Mouse (Mus musculus) thymus, adult 2 months (tissue): ENCODE measurements around the gene Lin54. TPM values are rescaled to one million over a fixed set of nuclear protein-coding genes. Genes with fewer than 3 reads are reported as not detected.

Experiments used
- DNase-seq: peaks from one replicate; pipeline ENCODE4 v3.0.0; 2021
- H3K27ac ChIP-seq: fragments of 200-500 bp; 2 replicates; pipeline ENCODE4 v1.5.1; 2012; ENCODE audit warnings: low read length, control low read depth; ENCODE audit not compliant: control insufficient read depth, insufficient read depth
- H3K27me3 ChIP-seq: fragments of 200-500 bp; 2 replicates; pipeline ENCODE4 v1.6.1; 2012; ENCODE audit warnings: mild to moderate bottlenecking, low read length, moderate library complexity, mixed read lengths; ENCODE audit not compliant: control insufficient read depth, insufficient read depth
- H3K36me3 ChIP-seq: fragments of 200-500 bp; 2 replicates; pipeline ENCODE4 v1.6.1; 2012; ENCODE audit warnings: mild to moderate bottlenecking, low read length, moderate library complexity; ENCODE audit not compliant: control insufficient read depth, insufficient read depth
- H3K4me1 ChIP-seq: fragments of 200-500 bp; replicated peaks from 2 replicates; pipeline ENCODE4 v1.6.1; 2012; ENCODE audit warnings: low read length; ENCODE audit not compliant: control insufficient read depth, insufficient read depth
- H3K4me3 ChIP-seq: fragments of 200-500 bp; 2 replicates; pipeline ENCODE4 v1.5.1; 2012; ENCODE audit warnings: mild to moderate bottlenecking, low read length, control low read depth, moderate library complexity; ENCODE audit not compliant: control insufficient read depth, insufficient read depth
- CTCF ChIP-seq: fragments of 200-500 bp; IDR thresholded peaks from 2 replicates; pipeline ENCODE4 v1.5.1; 2012; ENCODE audit warnings: mild to moderate bottlenecking, control low read depth, low read length, moderate library complexity, borderline replicate concordance; ENCODE audit not compliant: control insufficient read depth, poor library complexity, insufficient read depth; ENCODE audit errors: extremely low read depth
- POLR2A ChIP-seq: fragments of 200-500 bp; IDR thresholded peaks from 2 replicates; pipeline ENCODE4 v1.6.1; 2012; ENCODE audit warnings: mild to moderate bottlenecking, low read length, control low read depth, moderate library complexity; ENCODE audit not compliant: control insufficient read depth, poor library complexity, insufficient read depth; ENCODE audit errors: extremely low read depth
- WGBS: fragments of 180-500 bp; shearing (Covaris S2); methylation state at CpG from one replicate; pipeline ENCODE4 v1.1.7; 2018; 5-methylcytosine and 5-hydroxymethylcytosine counted together
- polyA plus RNA-seq: library from polyadenylated mRNA; depleted of rRNA; stranded (reverse); fragments of >200 nt; gene quantifications from 2 replicates; pipeline ENCODE4 v1.2.3, GENCODE M21; 2012

Lin54 gene
- polyA plus RNA-seq, 1 experiment = 12.7 TPM

GRCm38 (mm10) chr5:100498436-100499180 lies 1.8 kb downstream of the Lin54 start:
- WGBS = under 1% methylated on average over 46 of the region's 46 CpGs
- Histone ChIP-seq H3K27me3 (no peaks in the 10 kb centered on the region), H3K4me1 (peaks cover 6% of the 10 kb centered on the region), H3K36me3 (no peaks in the 10 kb centered on the region), H3K27ac (peak overlapping the region; percentile 25; the same call in 1 of the 2 replicates), H3K4me3 (peak overlapping the region; percentile 79)
- no peak for TF ChIP-seq POLR2A
- peak; percentile 23; the same call in 1 of the 2 replicates for TF ChIP-seq CTCF
- DNase-seq = peak; percentile 83

- no peaks in the 10 kb centered on the region for H3K27me3 ChIP-seq
- 80% methylated on average over 4 of the region's 4 CpGs for WGBS
- TF ChIP-seq CTCF (no peak), POLR2A (no peak)
- no peaks in the 10 kb centered on the region for H3K36me3 ChIP-seq
- no peaks in the 10 kb centered on the region for H3K4me1 ChIP-seq
- no peak overlapping the region for H3K27ac ChIP-seq
- no peak for DNase-seq
- no peak overlapping the region for H3K4me3 ChIP-seq
These were observed 8.7 kb downstream of the Lin54 start for GRCm38 (mm10) chr5:100491704-100492103.

- no peak overlapping the region for H3K27ac ChIP-seq
- H3K36me3 ChIP-seq = peaks cover 6% of the 10 kb centered on the region
- DNase-seq = no peak
- no peaks in the 10 kb centered on the region for H3K4me1 ChIP-seq
- 81% methylated on average over 2 of the region's 2 CpGs for WGBS
- no peak for TF ChIP-seq CTCF
- no peak for TF ChIP-seq POLR2A
- H3K27me3 ChIP-seq = no peaks in the 10 kb centered on the region
- H3K4me3 ChIP-seq = no peak overlapping the region
These were observed 11.1 kb downstream of the Lin54 start for GRCm38 (mm10) chr5:100489340-100489739.

- peaks cover 6% of the 10 kb centered on the region for H3K36me3 ChIP-seq
- H3K4me3 ChIP-seq = no peak overlapping the region
- H3K27me3 ChIP-seq = no peaks in the 10 kb centered on the region
- no peak for TF ChIP-seq CTCF
- no peak for TF ChIP-seq POLR2A
- DNase-seq = no peak
- no peaks in the 10 kb centered on the region for H3K4me1 ChIP-seq
- WGBS = 94% methylated on average over 3 of the region's 3 CpGs
- no peak overlapping the region for H3K27ac ChIP-seq
These were observed 12.2 kb downstream of the Lin54 start for GRCm38 (mm10) chr5:100488231-100488630.

- 47% methylated on average over 2 of the region's 2 CpGs for WGBS
- no peak overlapping the region for H3K4me3 ChIP-seq
- peaks cover 6% of the 10 kb centered on the region for H3K36me3 ChIP-seq
- H3K4me1 ChIP-seq = no peaks in the 10 kb centered on the region
- no peaks in the 10 kb centered on the region for H3K27me3 ChIP-seq
- no peak for DNase-seq
- TF ChIP-seq POLR2A (no peak), CTCF (no peak)
- H3K27ac ChIP-seq = no peak overlapping the region
These were observed 13.3 kb downstream of the Lin54 start for GRCm38 (mm10) chr5:100487120-100487519.

- DNase-seq = no peak
- TF ChIP-seq CTCF = no peak
- no peak for TF ChIP-seq POLR2A
- Histone ChIP-seq H3K4me1 (no peaks in the 10 kb centered on the region), H3K36me3 (peaks cover 6% of the 10 kb centered on the region), H3K27ac (no peak overlapping the region), H3K27me3 (no peaks in the 10 kb centered on the region), H3K4me3 (no peak overlapping the region)
These were observed 16.9 kb downstream of the Lin54 start for GRCm38 (mm10) chr5:100483569-100483968.

GRCm38 (mm10) chr5:100477604-100478003 lies 22.8 kb downstream of the Lin54 start:
- no peaks in the 10 kb centered on the region for H3K27me3 ChIP-seq
- WGBS = 29% methylated on average over 9 of the region's 9 CpGs
- DNase-seq = no peak
- no peaks in the 10 kb centered on the region; the same call in 1 of the 2 replicates for H3K4me1 ChIP-seq
- TF ChIP-seq CTCF = no peak
- TF ChIP-seq POLR2A = no peak
- H3K36me3 ChIP-seq = peaks cover 8% of the 10 kb centered on the region
- no peak overlapping the region for H3K4me3 ChIP-seq
- no peak overlapping the region for H3K27ac ChIP-seq
